Mouse (Mus musculus): Measurements from ENCODE around the gene D230025D16Rik.

- TF ChIP-seq POLR2A (IDR thresholded peaks at IDR 0.05; ENCODE audit: borderline replicate concordance, control insufficient read depth, low read depth, low read length) (no peak), CTCF (IDR thresholded peaks at IDR 0.05; ENCODE audit: control insufficient read depth, insufficient read depth, low read length) (no peak)
These were observed 12.6 kb downstream of the D230025D16Rik start for GRCm38 (mm10) chr8:105237442-105238142.

Measured in bone marrow, adult 2 months (tissue).